Mouse (Mus musculus): Measurements from ENCODE around the gene Syt11. TPM values are rescaled to one million over a fixed set of nuclear protein-coding genes. Genes with fewer than 3 reads are reported as not detected.
"Not testable (repeated sequence)": the region's sequence is repeated elsewhere in the genome, so short reads cannot be mapped to it uniquely, and the experiment has no call there.

Gene Syt11
- polyA plus RNA-seq (2014; fragmentation: Nextera tagmentation; extraction: Ambion mirVana), result 211 and 255 TPM in 2 replicates

DNA sequence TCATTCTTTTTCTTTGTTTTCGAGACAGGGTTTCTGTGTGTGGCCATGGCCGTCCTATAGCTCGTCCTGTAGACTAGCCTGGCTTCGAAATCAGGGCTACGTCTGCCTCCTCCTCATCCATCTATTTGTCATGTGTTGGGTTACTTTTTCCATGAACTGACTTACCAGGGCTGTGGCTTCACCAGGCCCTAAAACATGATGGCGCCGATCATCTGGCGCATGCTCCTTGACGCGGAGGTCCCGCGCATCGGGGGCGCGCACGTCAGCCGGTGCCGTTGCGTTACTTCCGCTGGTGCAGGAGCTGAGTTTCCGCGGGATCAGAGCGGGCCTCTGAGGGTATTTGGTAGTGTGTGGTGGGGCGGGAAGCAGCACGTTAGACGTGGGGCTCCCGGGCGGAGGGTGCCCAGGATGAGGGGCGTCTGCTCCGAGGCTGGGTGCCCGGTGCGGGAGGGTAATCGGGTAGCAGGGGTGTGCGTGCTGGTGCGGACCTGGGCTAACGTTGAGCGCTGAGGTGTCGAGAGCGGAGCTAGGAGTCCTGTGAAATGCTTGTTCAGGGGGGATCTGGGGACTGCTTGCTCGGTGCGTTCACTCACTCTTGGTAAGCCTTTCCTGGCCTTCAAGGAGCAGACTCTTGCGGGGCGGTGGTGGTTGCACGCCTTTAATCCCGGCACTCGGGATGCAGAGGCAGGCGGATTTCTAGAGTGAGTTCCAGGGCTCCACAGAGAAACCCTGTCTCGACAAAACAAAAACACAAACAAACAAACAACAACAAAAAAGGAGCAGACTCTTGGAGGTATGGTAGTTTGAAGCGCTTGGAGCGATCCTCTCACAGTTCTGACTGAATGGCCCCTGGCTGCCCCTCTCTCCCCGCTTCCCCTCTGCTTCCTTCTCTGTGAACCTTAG lies at the start of gene Syt11:
Gene Syt11 (minus strand): TSS at position 226 of the 903 bp plus-strand sequence.
- WGBS, result 6% methylated on average over 29 of the region's 51 CpGs
- not testable (repeated sequence) for H3K36me3 ChIP-seq (ENCODE audit: control insufficient read depth, insufficient read depth, low read length); H3K9ac ChIP-seq (replicated peaks; ENCODE audit: low read depth, low read length); H3K27me3 ChIP-seq (ENCODE audit: control insufficient read depth, insufficient read depth, low read length); H3K4me1 ChIP-seq (ENCODE audit: control insufficient read depth, insufficient read depth, low read length); H3K9me3 ChIP-seq (ENCODE audit: control insufficient read depth, low read length)
- peak within 1 kb of the TSS; percentile 57; the same call in 1 of the 2 replicates for H3K27ac ChIP-seq (ENCODE audit: low read depth, low read length)
- peak; percentile 45 for ATAC-seq (ENCODE audit: low read depth)
- H3K4me2 ChIP-seq (ENCODE audit: low read depth, low read length), result peak within 1 kb of the TSS; percentile 42
- H3K4me3 ChIP-seq (ENCODE audit: low read depth, low read length), result peak within 1 kb of the TSS; percentile 24; the same call in 1 of the 2 replicates

DNA sequence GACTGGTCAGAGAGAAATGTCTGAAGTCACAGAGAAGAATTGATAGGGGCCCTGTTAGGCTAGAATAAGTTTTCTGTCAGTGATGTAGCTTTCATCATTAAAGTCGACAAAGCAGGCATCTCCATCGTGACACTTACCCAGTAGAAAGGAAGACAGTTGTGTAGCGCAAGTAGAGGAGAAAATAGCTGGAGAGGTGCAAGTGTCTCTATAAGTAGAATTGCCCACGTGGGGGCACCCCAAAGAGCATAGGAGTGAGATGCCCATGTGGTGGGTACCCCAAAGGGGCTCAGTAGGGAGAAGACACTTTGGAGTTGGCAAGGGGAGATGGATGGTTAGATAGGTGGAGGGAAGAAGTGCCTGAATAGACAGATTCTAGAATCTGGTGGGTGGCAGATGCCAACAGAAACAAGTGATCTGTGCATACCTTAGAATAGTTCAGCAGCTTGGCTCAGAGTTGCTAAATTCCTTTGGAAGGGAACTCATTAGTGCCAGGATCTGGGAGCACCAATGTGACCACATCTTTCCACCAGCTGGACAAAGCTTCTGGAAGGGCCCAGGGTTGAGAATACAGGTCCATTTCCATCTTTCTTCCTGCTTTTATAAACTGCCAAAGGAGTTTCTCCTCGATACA lies 29.1 kb upstream of the Syt11 start:
- H3K9me3 ChIP-seq (ENCODE audit: control insufficient read depth, low read length), result no peaks in the 10 kb centered on the region
- H3K27me3 ChIP-seq (ENCODE audit: control insufficient read depth, insufficient read depth, low read length), result no peaks in the 10 kb centered on the region
- H3K4me1 ChIP-seq (ENCODE audit: control insufficient read depth, insufficient read depth, low read length), result no peaks in the 10 kb centered on the region
- WGBS, result 84% methylated on average over 5 of the region's 5 CpGs
- H3K9ac ChIP-seq (replicated peaks; ENCODE audit: low read depth, low read length), result no peak overlapping the region
- no peak overlapping the region for H3K27ac ChIP-seq (ENCODE audit: low read depth, low read length)
- H3K4me2 ChIP-seq (ENCODE audit: low read depth, low read length), result no peak overlapping the region
- peaks cover 8% of the 10 kb centered on the region; the same call in 1 of the 2 replicates for H3K36me3 ChIP-seq (ENCODE audit: control insufficient read depth, insufficient read depth, low read length)
- no peak overlapping the region for H3K4me3 ChIP-seq (ENCODE audit: low read depth, low read length)
- no peak for ATAC-seq (ENCODE audit: low read depth)

DNA sequence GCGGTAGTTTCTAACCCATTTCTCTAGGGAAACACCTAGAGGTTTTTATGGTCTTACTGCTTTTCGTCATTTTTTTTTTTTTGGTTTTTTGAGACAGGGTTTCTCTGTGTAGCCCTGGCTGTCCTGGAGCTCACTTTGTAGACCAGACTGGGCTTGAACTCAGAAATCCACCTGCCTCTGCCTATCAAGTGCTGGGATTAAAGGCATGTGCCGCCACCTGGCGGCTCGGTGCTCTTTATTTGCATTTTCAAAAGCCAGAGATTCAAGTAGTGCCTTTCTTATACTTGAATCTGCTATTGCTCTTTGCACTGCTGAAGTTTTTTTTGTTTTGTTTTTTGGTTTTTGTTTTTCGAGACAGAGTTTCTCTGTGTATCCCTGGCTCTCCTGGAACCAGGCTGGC lies 22.5 kb upstream of the Syt11 start:
- not testable (repeated sequence) for H3K9ac ChIP-seq (replicated peaks; ENCODE audit: low read depth, low read length); H3K4me3 ChIP-seq (ENCODE audit: low read depth, low read length); H3K36me3 ChIP-seq (ENCODE audit: control insufficient read depth, insufficient read depth, low read length); H3K4me1 ChIP-seq (ENCODE audit: control insufficient read depth, insufficient read depth, low read length); H3K9me3 ChIP-seq (ENCODE audit: control insufficient read depth, low read length); ATAC-seq (ENCODE audit: low read depth); H3K27ac ChIP-seq (ENCODE audit: low read depth, low read length); H3K27me3 ChIP-seq (ENCODE audit: control insufficient read depth, insufficient read depth, low read length); H3K4me2 ChIP-seq (ENCODE audit: low read depth, low read length)
- WGBS, result 92% methylated on average over 6 of the region's 6 CpGs

DNA sequence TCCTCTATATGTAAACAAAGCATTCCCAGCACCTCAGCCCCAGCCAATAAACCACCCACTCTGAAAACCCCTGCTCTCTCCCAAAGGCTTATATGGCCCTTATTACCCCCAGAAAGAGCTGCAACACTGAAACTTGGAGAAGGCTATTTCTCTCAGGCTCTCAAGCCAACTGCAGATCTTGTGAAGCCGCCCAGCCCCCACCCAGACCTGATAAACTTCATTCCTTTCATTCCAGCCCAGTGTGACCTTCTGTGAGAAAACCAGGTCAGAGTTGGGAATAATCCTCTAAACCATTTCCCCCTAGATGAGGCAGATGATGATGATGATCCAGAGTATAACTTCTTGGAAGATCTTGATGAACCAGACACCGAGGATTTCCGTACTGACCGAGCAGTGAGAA lies 13.1 kb upstream of the Syt11 start:
- not testable (repeated sequence) for H3K9ac ChIP-seq (replicated peaks; ENCODE audit: low read depth, low read length); H3K4me2 ChIP-seq (ENCODE audit: low read depth, low read length); H3K36me3 ChIP-seq (ENCODE audit: control insufficient read depth, insufficient read depth, low read length); H3K27me3 ChIP-seq (ENCODE audit: control insufficient read depth, insufficient read depth, low read length); H3K4me3 ChIP-seq (ENCODE audit: low read depth, low read length); H3K27ac ChIP-seq (ENCODE audit: low read depth, low read length); H3K9me3 ChIP-seq (ENCODE audit: control insufficient read depth, low read length); H3K4me1 ChIP-seq (ENCODE audit: control insufficient read depth, insufficient read depth, low read length); ATAC-seq (ENCODE audit: low read depth)
- WGBS, result no CpG with 5 or more reads among the region's 4 CpGs

DNA sequence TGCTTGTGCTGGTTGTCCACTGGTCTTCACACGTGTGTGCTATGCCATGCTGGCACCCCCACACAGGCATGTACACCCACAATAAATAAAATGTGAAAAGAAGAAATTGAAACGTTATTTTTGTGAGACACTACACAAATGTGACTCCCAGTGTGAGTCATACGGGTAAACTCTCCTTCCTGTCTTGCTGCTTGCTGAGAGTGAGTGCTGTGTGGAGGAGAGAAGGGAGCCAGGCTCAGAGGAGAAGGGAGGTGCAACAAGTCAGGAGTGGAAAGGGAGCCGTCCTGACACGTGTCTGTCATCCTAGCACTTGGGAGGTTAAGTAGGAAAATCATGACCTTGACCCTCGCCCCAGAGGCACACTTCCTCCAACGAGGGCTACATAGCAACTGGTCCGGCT lies 11.8 kb upstream of the Syt11 start:
- WGBS, result no CpG with 5 or more reads among the region's 8 CpGs
- not testable (repeated sequence) for H3K27ac ChIP-seq (ENCODE audit: low read depth, low read length); H3K4me2 ChIP-seq (ENCODE audit: low read depth, low read length); H3K9me3 ChIP-seq (ENCODE audit: control insufficient read depth, low read length); ATAC-seq (ENCODE audit: low read depth); H3K27me3 ChIP-seq (ENCODE audit: control insufficient read depth, insufficient read depth, low read length); H3K4me3 ChIP-seq (ENCODE audit: low read depth, low read length); H3K4me1 ChIP-seq (ENCODE audit: control insufficient read depth, insufficient read depth, low read length); H3K36me3 ChIP-seq (ENCODE audit: control insufficient read depth, insufficient read depth, low read length); H3K9ac ChIP-seq (replicated peaks; ENCODE audit: low read depth, low read length)

DNA sequence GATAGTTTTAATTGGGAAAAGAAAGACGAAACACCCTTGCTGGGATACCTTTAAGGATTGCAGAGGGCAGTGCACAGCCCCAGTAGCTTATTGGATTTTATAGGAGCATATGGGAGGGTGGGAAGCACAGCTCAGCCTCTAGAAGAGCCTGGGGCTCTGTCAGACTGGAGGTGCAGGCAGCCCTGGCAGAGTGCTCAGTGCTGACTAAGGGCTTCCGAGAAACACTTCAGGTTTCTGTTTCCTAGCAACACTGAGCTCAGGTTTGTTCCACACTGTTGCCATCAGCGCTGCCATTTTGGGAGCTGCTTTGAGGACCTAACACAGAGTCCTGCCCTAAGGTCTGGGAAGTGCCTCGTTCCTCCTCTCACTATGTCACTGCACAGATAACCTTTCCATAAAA lies 11.4 kb upstream of the Syt11 start:
- H3K4me3 ChIP-seq (ENCODE audit: low read depth, low read length); H3K27me3 ChIP-seq (ENCODE audit: control insufficient read depth, insufficient read depth, low read length); H3K9me3 ChIP-seq (ENCODE audit: control insufficient read depth, low read length); H3K36me3 ChIP-seq (ENCODE audit: control insufficient read depth, insufficient read depth, low read length); H3K4me1 ChIP-seq (ENCODE audit: control insufficient read depth, insufficient read depth, low read length); H3K9ac ChIP-seq (replicated peaks; ENCODE audit: low read depth, low read length); H3K27ac ChIP-seq (ENCODE audit: low read depth, low read length); ATAC-seq (ENCODE audit: low read depth); H3K4me2 ChIP-seq (ENCODE audit: low read depth, low read length): not testable (repeated sequence)
- WGBS, result 96% methylated on average over 1 of the region's 4 CpGs

DNA sequence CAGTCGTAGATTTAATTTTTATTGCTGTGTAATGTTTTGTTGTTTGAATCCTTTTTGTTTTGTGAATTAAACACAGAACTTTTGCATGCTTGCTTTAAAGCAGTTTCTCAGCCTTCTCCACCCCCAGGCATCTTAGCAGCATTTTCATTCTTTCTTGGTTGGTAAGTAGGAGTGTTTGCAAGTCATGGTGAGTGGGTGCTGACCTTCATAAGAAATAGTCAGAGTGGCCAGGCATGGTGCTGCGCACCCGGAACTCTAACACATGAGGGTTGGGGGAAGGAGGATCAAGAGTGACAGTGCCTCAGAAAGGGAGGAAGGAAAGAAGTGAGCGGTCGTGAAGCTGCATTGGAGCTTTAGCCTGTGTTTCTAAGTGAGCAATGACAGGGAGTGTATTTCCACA lies 9.9 kb upstream of the Syt11 start:
- no peak overlapping the region for H3K4me3 ChIP-seq (ENCODE audit: low read depth, low read length)
- H3K9me3 ChIP-seq (ENCODE audit: control insufficient read depth, low read length), result no peaks in the 10 kb centered on the region
- no peak overlapping the region for H3K4me2 ChIP-seq (ENCODE audit: low read depth, low read length)
- no peak overlapping the region for H3K27ac ChIP-seq (ENCODE audit: low read depth, low read length)
- ATAC-seq (ENCODE audit: low read depth), result no peak
- no peak overlapping the region for H3K9ac ChIP-seq (replicated peaks; ENCODE audit: low read depth, low read length)
- 90% methylated on average over 5 of the region's 5 CpGs for whole genome bisulfite sequencing
- H3K36me3 ChIP-seq (ENCODE audit: control insufficient read depth, insufficient read depth, low read length), result no peaks in the 10 kb centered on the region; the same call in 1 of the 2 replicates
- H3K27me3 ChIP-seq (ENCODE audit: control insufficient read depth, insufficient read depth, low read length), result no peaks in the 10 kb centered on the region
- no peaks in the 10 kb centered on the region for H3K4me1 ChIP-seq (ENCODE audit: control insufficient read depth, insufficient read depth, low read length)

DNA sequence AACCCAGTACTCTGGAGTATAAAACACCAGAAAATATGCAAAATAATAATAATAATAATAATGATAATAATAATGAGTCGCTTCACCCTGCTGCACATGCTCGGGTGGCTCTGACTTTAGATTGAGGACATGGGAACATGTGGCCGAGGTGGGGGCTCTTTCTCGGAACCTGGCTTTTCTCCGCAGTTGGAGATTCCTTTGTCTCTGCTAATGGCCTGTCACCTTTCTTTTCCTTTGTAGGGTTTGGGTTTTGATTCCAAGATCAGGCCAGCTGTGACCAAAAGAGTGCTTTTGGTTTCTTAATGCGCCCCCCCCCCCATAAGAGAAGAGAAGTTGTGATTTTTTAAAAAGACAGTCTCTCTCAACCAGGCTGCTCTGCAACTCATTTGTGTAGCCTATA lies 1.8 kb downstream of the Syt11 start:
- 86% methylated on average over 6 of the region's 6 CpGs for WGBS
- not testable (repeated sequence) for H3K9me3 ChIP-seq (ENCODE audit: control insufficient read depth, low read length); H3K27ac ChIP-seq (ENCODE audit: low read depth, low read length); ATAC-seq (ENCODE audit: low read depth); H3K4me2 ChIP-seq (ENCODE audit: low read depth, low read length); H3K27me3 ChIP-seq (ENCODE audit: control insufficient read depth, insufficient read depth, low read length); H3K36me3 ChIP-seq (ENCODE audit: control insufficient read depth, insufficient read depth, low read length); H3K4me1 ChIP-seq (ENCODE audit: control insufficient read depth, insufficient read depth, low read length); H3K9ac ChIP-seq (replicated peaks; ENCODE audit: low read depth, low read length); H3K4me3 ChIP-seq (ENCODE audit: low read depth, low read length)

DNA sequence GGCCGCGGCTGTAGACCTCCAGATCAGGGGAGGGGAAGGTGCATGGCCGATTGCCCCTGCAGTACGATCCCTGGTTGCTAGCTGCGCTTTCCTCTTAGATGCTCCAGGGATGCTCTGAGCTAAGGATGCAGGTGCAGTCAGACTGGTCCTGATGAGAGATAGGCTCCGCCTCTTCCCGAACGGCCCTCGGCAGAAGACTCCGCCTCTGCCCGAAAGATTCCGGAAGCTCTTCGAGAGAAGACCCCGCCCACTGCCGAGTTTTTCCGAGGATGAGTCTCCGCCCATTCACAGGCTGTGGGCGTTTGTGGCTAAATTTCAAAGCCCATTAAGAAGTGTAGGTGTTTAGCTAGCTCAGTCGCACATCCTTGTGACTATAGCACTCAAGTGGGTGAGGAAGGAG lies 2.6 kb downstream of the Syt11 start:
- peak; percentile 85 for ATAC-seq (ENCODE audit: low read depth)
- H3K9ac ChIP-seq (replicated peaks; ENCODE audit: low read depth, low read length); H3K4me2 ChIP-seq (ENCODE audit: low read depth, low read length); H3K9me3 ChIP-seq (ENCODE audit: control insufficient read depth, low read length); H3K36me3 ChIP-seq (ENCODE audit: control insufficient read depth, insufficient read depth, low read length); H3K27ac ChIP-seq (ENCODE audit: low read depth, low read length); H3K27me3 ChIP-seq (ENCODE audit: control insufficient read depth, insufficient read depth, low read length); H3K4me1 ChIP-seq (ENCODE audit: control insufficient read depth, insufficient read depth, low read length): not testable (repeated sequence)
- 0% methylated on average over 19 of the region's 19 CpGs for WGBS
- H3K4me3 ChIP-seq (ENCODE audit: low read depth, low read length), result peak overlapping the region; percentile 39

Measured in neural tube, embryonic 14.5 days (tissue).